ENCODE assay signal across 9 mouse cellular contexts in the genomic region with DNA sequence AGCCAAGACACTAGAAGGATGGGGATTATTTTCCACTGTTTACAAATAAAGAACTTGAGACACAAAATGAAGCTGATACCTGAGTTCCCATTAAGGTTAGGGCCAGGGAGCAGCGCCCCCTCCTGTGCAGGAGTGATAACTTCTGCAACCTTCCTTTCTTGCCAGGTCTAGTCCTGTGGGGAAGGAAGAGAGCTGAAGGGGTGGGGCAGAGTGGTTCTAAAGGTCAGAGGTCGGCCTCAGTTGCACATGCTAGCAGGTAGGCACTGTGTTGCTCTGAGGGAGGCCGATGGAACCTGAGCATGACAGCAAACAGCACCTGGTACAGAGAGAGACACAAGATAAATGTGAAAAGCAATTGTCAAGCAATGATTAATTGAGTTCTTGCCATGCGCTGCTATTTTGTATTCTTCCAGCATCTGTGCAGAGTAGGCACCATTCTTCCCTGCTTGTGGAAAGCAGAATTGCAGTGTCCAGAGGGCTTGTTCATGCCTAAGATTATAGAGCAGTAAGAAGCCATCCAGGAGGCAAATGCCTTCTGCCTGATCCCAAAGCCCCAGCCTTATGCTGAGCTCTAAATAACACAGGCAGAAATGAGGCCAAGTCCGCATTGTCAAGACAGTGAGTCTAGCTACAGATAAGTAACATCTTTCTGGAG.
DNase-seq lines count a peak whose midpoint lies in the region; ATAC-seq and TF ChIP-seq lines count a peak whose summit lies in the region.
"Had no signal": no experiment of that assay in that cellular context is flagged by ENCODE, and none has a peak within 500 bp of the region (broad histone marks: within the 10 kb centered on the region; RNA-seq: fewer than 3 reads in every experiment).

No protein-coding gene starts in this region.

- no peak for DNase-seq in heart, adult 2 months
- no peak for DNase-seq in heart, adult 8-10 months (ENCODE audit: low spot score)
- DNase-seq in testis, postnatal 14 days (ENCODE audit: low spot score) = no peak
- peak; percentile 35 for DNase-seq in hindbrain, embryonic 14.5 days (ENCODE audit: low spot score)
- peak; percentile 26 to 43 for DNase-seq in spleen, postnatal 36 days (ENCODE audit: low spot score in 2 of 2)
- DNase-seq in limb, embryonic 10.5 days (ENCODE audit: low spot score) = no peak
- DNase-seq in left cerebral cortex, adult 18-20 months (ENCODE audit: low spot score in 2 of 2) = no peak
- DNase-seq: cerebellum, postnatal 36 days had no signal

- H3K79me2 ChIP-seq in heart, adult 2 months (replicated peaks; ENCODE audit: control insufficient read depth, insufficient read depth, low read length) = no peaks in the 10 kb centered on the region

- peak; percentile 56 for TF ChIP-seq CTCF in heart, adult 2 months (IDR thresholded peaks at IDR 0.05)
- TF ChIP-seq CTCF in testis, adult 2 months (IDR thresholded peaks at IDR 0.05; ENCODE audit: control insufficient read depth, insufficient read depth, insufficient replicate concordance, low read depth, low read length) = 0 out of 2 replicates have a peak, but pooled peaks have one; percentile 25

- no peak overlapping the region for H3K4me2 ChIP-seq in hindbrain, embryonic 14.5 days (replicated peaks)

- H3K9ac ChIP-seq in heart, adult 2 months (ENCODE audit: low read depth, low read length) = no peak overlapping the region
- H3K9ac ChIP-seq in hindbrain, embryonic 14.5 days = no peak overlapping the region

- H3K9me3 ChIP-seq in hindbrain, embryonic 14.5 days (ENCODE audit: control insufficient read depth, low read length) = no peaks in the 10 kb centered on the region
- no peaks in the 10 kb centered on the region for H3K9me3 ChIP-seq in limb, embryonic 10.5 days (replicated peaks)

- 67% methylated on average over 5 of the region's 5 CpGs for WGBS in heart, adult 2 months
- WGBS in hindbrain, embryonic 14.5 days = 50% methylated on average over 5 of the region's 5 CpGs
- 63% methylated on average over 5 of the region's 5 CpGs for WGBS in limb, embryonic 10.5 days

- TF ChIP-seq POLR2A in heart, adult 2 months (IDR thresholded peaks at IDR 0.05; ENCODE audit: insufficient read depth, low read depth, low read length) = no peak
- no peak for TF ChIP-seq POLR2A in testis, adult 2 months (IDR thresholded peaks at IDR 0.05; ENCODE audit: control insufficient read depth, low read depth, low read length)

- no peak overlapping the region for H3K4me3 ChIP-seq in heart, adult 2 months
- no peak overlapping the region for H3K4me3 ChIP-seq in testis, adult 2 months (ENCODE audit: control insufficient read depth, low read depth, low read length)
- no peak overlapping the region for H3K4me3 ChIP-seq in hindbrain, embryonic 14.5 days (replicated peaks; ENCODE audit: low read length)
- no peak overlapping the region for H3K4me3 ChIP-seq in limb, embryonic 10.5 days

- no peaks in the 10 kb centered on the region for H3K4me1 ChIP-seq in heart, adult 2 months (ENCODE audit: control insufficient read depth, insufficient read depth, low read length)
- H3K4me1 ChIP-seq in testis, adult 2 months (ENCODE audit: control insufficient read depth, insufficient read depth, low read length) = no peaks in the 10 kb centered on the region
- no peaks in the 10 kb centered on the region for H3K4me1 ChIP-seq in hindbrain, embryonic 14.5 days (replicated peaks; ENCODE audit: control insufficient read depth, insufficient read depth, low read length)
- no peaks in the 10 kb centered on the region for H3K4me1 ChIP-seq in limb, embryonic 10.5 days

- TF ChIP-seq EP300 in heart, adult 2 months (IDR thresholded peaks at IDR 0.05; ENCODE audit: insufficient read depth, low read depth, low read length) = no peak

- H3K27ac ChIP-seq in heart, adult 2 months = no peak overlapping the region
- H3K27ac ChIP-seq in testis, adult 2 months (ENCODE audit: control insufficient read depth, insufficient read depth, low read depth, low read length) = no peak overlapping the region
- H3K27ac ChIP-seq in hindbrain, embryonic 14.5 days = 0 out of 2 replicates have a peak overlapping the region, but pooled peaks have one; percentile 14
- H3K27ac ChIP-seq in limb, embryonic 10.5 days = no peak overlapping the region

- intact Hi-C loops in heart, adult 2 months (cut with DNase I) = loop anchor here (5.0 kb wide), 1 partner anchor 167 kb away; no protein-coding TSS in a partner anchor

- no peaks in the 10 kb centered on the region for H3K36me3 ChIP-seq in heart, adult 2 months (ENCODE audit: control insufficient read depth, insufficient read depth, low read length)
- H3K36me3 ChIP-seq in testis, adult 2 months (ENCODE audit: control insufficient read depth, insufficient read depth, low read length) = no peaks in the 10 kb centered on the region
- no peaks in the 10 kb centered on the region for H3K36me3 ChIP-seq in hindbrain, embryonic 14.5 days (replicated peaks; ENCODE audit: control insufficient read depth, insufficient read depth)
- no peaks in the 10 kb centered on the region for H3K36me3 ChIP-seq in limb, embryonic 10.5 days

- ATAC-seq in hindbrain, embryonic 14.5 days (ENCODE audit: low FRiP score) = peak; percentile 35; the same call in 1 of the 2 replicates

- H3K27me3 ChIP-seq in heart, adult 2 months (ENCODE audit: control insufficient read depth, insufficient read depth, low read length) = no peaks in the 10 kb centered on the region
- H3K27me3 ChIP-seq in testis, adult 2 months (ENCODE audit: control insufficient read depth, insufficient read depth, low read length) = no peaks in the 10 kb centered on the region
- no peaks in the 10 kb centered on the region for H3K27me3 ChIP-seq in hindbrain, embryonic 14.5 days (ENCODE audit: control insufficient read depth, insufficient read depth, low read length)
- no peaks in the 10 kb centered on the region for H3K27me3 ChIP-seq in limb, embryonic 10.5 days (ENCODE audit: low read depth, poor library complexity, severe bottlenecking)

Comparison
In these comparisons a context has a peak if more than half of its experiments do, and no peak if none do; other contexts are left out.
1. DNase-seq: peak in hindbrain, embryonic 14.5 days (single experiment) and spleen, postnatal 36 days (2 of 2); none in heart, adult 2 months (0 of 2), heart, adult 8-10 months (single experiment), testis, postnatal 14 days (single experiment), limb, embryonic 10.5 days (single experiment) and left cerebral cortex, adult 18-20 months (0 of 2).